Mouse (Mus musculus) thymus, postnatal 10 days (tissue): ENCODE data around the gene Ccdc167.

Source experiments
- DNase-seq, 2 experiments: peaks; one replicate each; pipeline ENCODE4 v3.0.0; 2021; ENCODE audit warnings: low spot score in 2 of 2

Gene Ccdc167

GRCm38 (mm10) chr17:29716732-29717445, at the start of gene Ccdc167:
Gene Ccdc167 (minus strand): TSS chr17:29717044.
- peak; percentile 93 to 96 for DNase-seq

DNA sequence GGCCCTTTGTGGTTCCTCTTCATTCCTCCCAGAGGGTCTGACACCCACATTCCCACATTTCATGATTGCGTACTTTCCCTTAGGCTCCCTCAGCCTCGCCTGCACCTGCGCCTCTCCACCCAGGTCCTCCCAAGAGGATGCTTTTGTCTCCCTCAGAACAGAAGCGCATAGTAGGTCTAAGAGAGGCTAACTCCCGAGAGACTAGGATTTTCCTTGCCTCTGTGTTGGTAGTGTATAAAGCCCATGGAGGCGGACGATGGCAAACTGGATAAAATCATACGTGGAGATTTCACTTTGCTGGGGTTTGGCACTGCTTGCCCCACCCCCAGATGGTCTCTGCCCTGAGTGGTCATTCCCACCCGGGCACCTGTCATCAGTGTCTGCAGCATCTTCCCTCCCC, 48.5 kb upstream of the Ccdc167 start:
- DNase-seq: no peak

GRCm38 (mm10) chr17:29762551-29762950, 45.7 kb upstream of the Ccdc167 start:
- DNase-seq: peak; percentile 67 to 87

GRCm38 (mm10) chr17:29761938-29762337, 45.1 kb upstream of the Ccdc167 start:
- no peak for DNase-seq

GRCm38 (mm10) chr17:29760404-29761375, 43.8 kb upstream of the Ccdc167 start:
- DNase-seq: no peak

GRCm38 (mm10) chr17:29759963-29760362, 43.1 kb upstream of the Ccdc167 start:
- no peak for DNase-seq

GRCm38 (mm10) chr17:29756381-29756780, 39.5 kb upstream of the Ccdc167 start:
- no peak for DNase-seq

GRCm38 (mm10) chr17:29754510-29754909, 37.7 kb upstream of the Ccdc167 start:
- DNase-seq: no peak

GRCm38 (mm10) chr17:29747466-29747865, 30.6 kb upstream of the Ccdc167 start:
- DNase-seq: no peak

DNA sequence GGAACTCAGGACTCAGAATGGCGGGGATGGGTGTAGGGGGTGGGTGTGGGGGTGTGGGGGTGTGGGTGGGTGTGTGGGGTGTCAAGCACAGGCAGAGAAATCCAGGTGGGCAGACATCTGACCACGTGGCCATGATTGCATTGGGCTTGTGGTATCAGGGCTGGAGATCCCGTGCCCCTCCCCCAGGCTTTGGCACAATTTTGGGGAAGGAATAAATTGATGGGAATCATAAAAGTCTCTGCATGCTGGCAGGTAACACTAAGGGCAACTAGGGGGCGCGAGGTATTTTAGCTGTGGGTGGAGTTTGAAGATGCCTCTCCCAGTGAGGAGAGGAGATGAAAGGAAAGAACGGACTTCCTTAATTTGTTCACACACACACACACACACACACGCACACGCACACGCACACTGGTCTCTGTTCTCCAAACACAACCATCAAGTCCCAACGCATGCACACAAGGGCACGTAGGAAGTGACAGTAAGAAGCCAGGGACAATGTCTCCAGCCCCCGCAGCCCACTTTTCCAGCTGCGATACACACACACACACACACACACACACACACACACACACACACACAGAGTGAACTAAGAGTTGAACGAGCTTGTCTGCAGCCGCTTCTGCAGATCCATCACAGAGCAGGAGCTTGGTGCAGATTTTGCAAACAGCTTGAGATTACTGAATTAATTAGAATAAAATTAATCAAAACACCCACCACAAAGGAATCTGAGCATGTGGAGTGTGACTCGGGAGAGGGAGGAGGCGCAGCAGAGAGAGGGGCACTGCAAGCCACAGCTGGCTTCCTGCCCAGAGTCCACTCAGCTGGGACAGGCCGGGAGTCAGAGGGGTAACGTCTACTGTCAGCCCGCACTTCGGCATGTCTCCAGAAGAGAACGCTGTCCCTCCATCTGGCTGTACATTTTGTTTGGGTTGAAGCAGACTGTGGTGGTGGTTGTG, 21.3 kb upstream of the Ccdc167 start:
- no peak for DNase-seq

DNA sequence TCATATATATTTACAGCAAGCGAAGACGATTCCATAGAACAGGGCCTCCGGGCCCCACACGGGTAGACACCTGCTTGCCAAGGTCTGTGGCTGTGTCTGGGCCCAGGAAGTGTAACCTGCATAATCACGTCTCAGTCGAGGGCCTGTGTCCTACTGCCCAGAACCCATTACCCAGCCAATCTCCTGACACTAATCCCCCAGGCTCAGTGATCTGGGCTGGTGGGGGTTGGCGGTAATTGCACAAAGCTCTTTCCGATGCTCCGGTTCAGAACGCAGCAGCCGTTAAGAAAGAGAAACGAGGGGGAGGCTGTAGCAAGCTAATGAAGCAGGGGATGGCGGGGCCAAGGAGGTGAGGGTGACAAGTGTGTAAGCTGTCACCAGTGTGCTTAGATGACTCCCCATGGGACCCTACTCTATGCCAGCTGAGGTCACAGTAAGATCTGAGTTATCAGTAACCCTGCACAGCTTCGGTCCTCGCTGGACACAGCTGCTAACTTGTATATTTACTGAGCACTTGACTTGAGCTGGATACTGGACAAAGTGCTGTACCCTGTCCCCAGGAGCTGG, 19.7 kb upstream of the Ccdc167 start:
- DNase-seq: no peak

DNA sequence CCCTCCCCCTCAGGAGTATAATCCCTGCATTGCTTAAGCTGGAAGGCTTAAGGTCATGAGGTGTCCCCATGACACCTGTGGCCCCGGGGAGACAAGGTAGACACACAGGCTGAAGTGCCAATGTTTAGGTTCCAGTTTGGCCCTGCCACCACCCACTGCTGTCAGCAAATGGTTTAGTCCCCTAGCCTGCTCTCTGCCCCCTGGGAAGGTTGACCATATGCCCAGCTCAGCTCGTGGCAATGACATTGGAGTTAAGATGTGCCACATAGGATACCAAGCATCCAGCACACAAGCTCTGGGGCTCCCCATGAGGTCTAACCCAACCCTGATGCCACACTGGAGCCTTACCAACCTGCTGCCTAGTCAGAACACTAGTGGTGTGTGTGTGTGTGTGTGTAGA, 15.7 kb upstream of the Ccdc167 start:
- DNase-seq: no peak

DNA sequence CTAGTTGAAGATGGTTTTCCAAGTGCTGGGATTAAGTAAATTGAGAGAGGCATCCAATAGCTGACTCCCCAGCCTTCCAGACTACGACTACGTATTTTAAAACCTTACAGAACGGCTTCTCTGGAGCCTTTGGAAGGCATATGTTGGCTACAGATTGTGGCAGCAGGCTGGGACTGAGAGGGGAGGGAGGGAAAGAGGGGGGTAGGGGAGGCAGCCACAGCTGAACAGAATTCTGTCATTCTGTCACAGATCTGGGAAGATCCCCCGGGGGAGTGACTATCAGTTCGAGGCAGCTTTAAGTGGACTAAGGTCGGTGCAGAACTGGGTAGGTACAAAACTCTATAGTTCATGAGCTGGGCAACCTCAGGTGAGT, 15.1 kb upstream of the Ccdc167 start:
- DNase-seq: no peak

GRCm38 (mm10) chr17:29731266-29731952, 14.6 kb upstream of the Ccdc167 start:
- no peak for DNase-seq

DNA sequence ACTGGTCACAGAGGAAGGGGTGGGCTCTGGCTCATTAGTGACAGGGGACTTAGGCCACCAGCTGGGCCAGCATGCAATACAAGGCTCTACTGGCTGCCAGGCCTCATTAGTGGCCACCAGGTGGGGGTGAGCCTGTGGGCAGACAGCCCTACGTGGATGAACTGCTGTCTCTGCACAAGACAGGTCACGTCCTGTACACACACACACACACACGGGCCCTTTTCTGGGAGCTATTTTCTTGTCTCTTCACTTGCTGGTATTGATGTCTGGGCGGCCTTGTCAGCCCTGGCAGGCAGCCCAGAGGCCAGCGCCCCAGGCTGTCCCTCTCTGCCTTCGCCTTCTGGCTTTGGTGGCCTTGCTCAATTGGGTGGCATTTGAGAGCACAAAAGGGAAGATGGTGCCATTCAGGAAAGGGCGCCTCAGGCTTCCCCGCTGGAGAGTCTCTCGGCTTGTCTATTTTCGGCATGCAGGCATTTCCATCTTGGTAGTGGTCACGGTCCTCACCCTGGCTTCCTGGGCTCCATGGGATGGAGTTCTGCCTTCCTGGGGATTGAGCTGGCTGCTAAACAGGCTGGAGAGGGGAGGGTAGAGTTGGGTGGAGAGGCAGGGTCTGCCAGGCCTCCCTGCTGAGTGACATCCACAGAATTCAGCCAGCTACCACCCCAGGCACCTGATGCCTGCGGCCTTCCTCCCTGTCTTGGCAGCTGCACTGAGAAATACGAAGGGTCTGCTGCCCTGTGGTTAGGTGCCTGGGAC, 13.8 kb upstream of the Ccdc167 start:
- no peak for DNase-seq

- DNase-seq: peak; percentile 22 to 58
Measured at GRCm38 (mm10) chr17:29728082-29728481, 11.2 kb upstream of the Ccdc167 start.

GRCm38 (mm10) chr17:29725027-29725620, 8.3 kb upstream of the Ccdc167 start:
- DNase-seq: no peak

DNA sequence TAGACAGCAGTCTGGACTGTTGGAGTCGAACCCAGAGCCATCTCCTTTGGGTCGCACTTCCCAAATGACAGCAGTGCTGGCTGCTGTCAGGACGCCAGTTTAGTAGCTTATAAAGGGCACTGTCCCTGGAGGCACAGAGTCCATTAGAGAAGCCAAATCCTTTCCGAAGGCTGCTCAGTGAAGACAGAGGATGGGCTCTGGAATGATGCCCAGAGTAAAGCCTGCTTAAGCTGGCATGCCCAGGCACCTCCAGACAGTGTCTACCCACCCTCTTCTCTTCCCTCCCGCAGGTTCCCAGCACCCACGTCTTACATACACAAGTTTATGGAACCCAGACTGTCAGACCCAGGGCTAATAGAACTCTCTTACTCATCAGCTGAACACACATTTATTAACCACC, 7.8 kb upstream of the Ccdc167 start:
- no peak for DNase-seq

DNA sequence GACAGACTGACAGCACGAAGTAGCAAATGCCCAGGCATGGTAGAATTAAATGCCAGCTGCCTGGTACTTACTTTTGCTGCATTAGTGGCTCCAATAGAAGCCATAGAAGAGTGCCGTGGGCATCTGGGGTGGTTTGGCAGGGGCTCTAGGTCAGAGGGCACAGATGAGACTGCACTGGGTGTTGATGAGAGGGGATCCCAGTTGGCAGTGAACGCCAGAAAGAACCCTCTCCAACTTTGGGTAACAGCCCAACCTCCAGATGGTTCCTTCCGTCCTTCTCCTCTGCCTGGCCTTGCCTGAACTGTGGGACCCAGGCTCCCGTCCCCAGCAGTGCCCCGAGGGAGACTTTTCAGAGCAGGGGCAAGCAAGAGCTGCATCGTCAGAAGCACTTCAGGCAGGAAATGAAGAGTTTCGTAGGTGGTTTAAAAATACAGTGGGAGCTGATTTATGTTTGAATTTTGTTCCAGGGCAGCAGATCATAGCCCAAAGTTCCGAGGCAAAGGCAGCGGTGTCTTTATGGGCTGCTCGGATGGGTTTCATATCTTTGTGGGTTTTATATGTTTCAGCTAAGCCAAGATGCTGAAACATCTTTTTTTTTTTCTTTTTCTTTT, 4.0 kb upstream of the Ccdc167 start:
- no peak for DNase-seq
